Mouse (Mus musculus) cerebellum, adult 8-10 months (tissue): Measurements from ENCODE around the gene Ifna16.

Source experiments
- DNase-seq: peaks from one replicate; pipeline ENCODE4 v3.0.0; 2022

The Ifna16 gene

GRCm38 (mm10) chr4:88676824-88677223 lies at the start of gene Ifna16:
Gene Ifna16, minus strand, starts transcription at chr4:88676924.
- no peak for DNase-seq

GRCm38 (mm10) chr4:88723497-88724090 lies 46.9 kb upstream of the Ifna16 start:
- DNase-seq: no peak

- peak; percentile 92 for DNase-seq
Measured at GRCm38 (mm10) chr4:88721791-88722721, 45.3 kb upstream of the Ifna16 start, which contains the start of the genes Gm26566 and Klhl9. Gene Gm26566, plus strand, starts transcription at chr4:88721805. Gene Klhl9, minus strand, starts transcription at chr4:88722465.

GRCm38 (mm10) chr4:88718715-88719114 lies 42.0 kb upstream of the Ifna16 start:
- no peak for DNase-seq

- DNase-seq: no peak
Measured at GRCm38 (mm10) chr4:88715059-88715458, 38.3 kb upstream of the Ifna16 start.

GRCm38 (mm10) chr4:88714281-88714680 lies 37.6 kb upstream of the Ifna16 start:
- DNase-seq: no peak

- DNase-seq: no peak
Measured at GRCm38 (mm10) chr4:88707128-88707826, 30.6 kb upstream of the Ifna16 start.

- no peak for DNase-seq
Measured at GRCm38 (mm10) chr4:88705924-88706323, 29.2 kb upstream of the Ifna16 start.

GRCm38 (mm10) chr4:88699301-88699700 lies 22.6 kb upstream of the Ifna16 start:
- DNase-seq: no peak

GRCm38 (mm10) chr4:88698781-88699180 lies 22.1 kb upstream of the Ifna16 start:
- no peak for DNase-seq

GRCm38 (mm10) chr4:88697753-88698152 lies 21.0 kb upstream of the Ifna16 start:
- DNase-seq: no peak

- DNase-seq: no peak
Measured at GRCm38 (mm10) chr4:88697108-88697507, 20.4 kb upstream of the Ifna16 start.

- DNase-seq: peak; percentile 74
Measured at GRCm38 (mm10) chr4:88696237-88696884, 19.6 kb upstream of the Ifna16 start.

- DNase-seq: no peak
Measured at GRCm38 (mm10) chr4:88693392-88693791, 16.7 kb upstream of the Ifna16 start.

- no peak for DNase-seq
Measured at GRCm38 (mm10) chr4:88692537-88692936, 15.8 kb upstream of the Ifna16 start.

- no peak for DNase-seq
Measured at GRCm38 (mm10) chr4:88691259-88691658, 14.5 kb upstream of the Ifna16 start, which contains the start of gene Ifnab. Gene Ifnab, minus strand, starts transcription at chr4:88691359.

- DNase-seq: no peak
Measured at GRCm38 (mm10) chr4:88683812-88684211, 7.1 kb upstream of the Ifna16 start, which contains the start of gene Ifna2. Gene Ifna2, minus strand, starts transcription at chr4:88683912.

- DNase-seq: no peak
Measured at GRCm38 (mm10) chr4:88681353-88681752, 4.6 kb upstream of the Ifna16 start.

- DNase-seq: no peak
Measured at GRCm38 (mm10) chr4:88680362-88680761, 3.6 kb upstream of the Ifna16 start.

GRCm38 (mm10) chr4:88655461-88655860 lies 21.3 kb downstream of the Ifna16 start:
- DNase-seq: no peak

GRCm38 (mm10) chr4:88653644-88654043 lies 23.1 kb downstream of the Ifna16 start:
- DNase-seq: no peak

GRCm38 (mm10) chr4:88644359-88644758 lies 32.4 kb downstream of the Ifna16 start, which contains the start of gene Ifna13:
Gene Ifna13, minus strand, starts transcription at chr4:88644459.
- DNase-seq: no peak

GRCm38 (mm10) chr4:88642526-88642925 lies 34.2 kb downstream of the Ifna16 start:
- DNase-seq: no peak
